Mouse (Mus musculus): ENCODE data around the gene Nsd1.

Nsd1 gene

GRCm38 (mm10) chr13:55209649-55210192, at the start of gene Nsd1:
TSS of gene Nsd1 (plus strand) at chr13:55209782.
- no peak for TF ChIP-seq GATA4 (IDR thresholded peaks at IDR 0.05; ENCODE audit: insufficient replicate concordance, low read length)

DNA sequence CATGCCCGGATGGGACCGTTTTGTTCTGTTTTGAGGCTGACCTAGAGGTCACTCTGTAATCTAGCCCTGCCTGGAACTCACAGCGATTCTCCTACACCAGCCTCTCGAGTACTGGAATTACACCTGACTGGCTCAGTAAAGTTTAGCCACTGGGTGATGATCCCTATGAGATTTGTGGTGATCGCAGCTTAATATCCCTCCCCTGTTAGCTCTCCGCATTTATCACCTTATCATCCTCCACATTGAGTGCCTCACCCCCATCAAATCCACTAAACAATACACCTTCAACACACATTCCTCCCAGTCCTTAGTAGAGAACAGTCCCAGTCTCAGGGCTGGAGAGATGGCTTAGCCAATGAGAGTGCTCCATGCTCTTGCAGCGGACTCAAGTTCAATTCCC, 47.2 kb upstream of the Nsd1 start:
- no peak for TF ChIP-seq GATA4 (IDR thresholded peaks at IDR 0.05; ENCODE audit: insufficient replicate concordance, low read length)

- TF ChIP-seq GATA4 (IDR thresholded peaks at IDR 0.05; ENCODE audit: insufficient replicate concordance, low read length), result no peak
Measured at GRCm38 (mm10) chr13:55163553-55163952, 46.0 kb upstream of the Nsd1 start.

GRCm38 (mm10) chr13:55165831-55166339, 43.7 kb upstream of the Nsd1 start:
- no peak for TF ChIP-seq GATA4 (IDR thresholded peaks at IDR 0.05; ENCODE audit: insufficient replicate concordance, low read length)

GRCm38 (mm10) chr13:55166806-55167725, 42.5 kb upstream of the Nsd1 start:
- TF ChIP-seq GATA4 (IDR thresholded peaks at IDR 0.05; ENCODE audit: insufficient replicate concordance, low read length), result no peak

DNA sequence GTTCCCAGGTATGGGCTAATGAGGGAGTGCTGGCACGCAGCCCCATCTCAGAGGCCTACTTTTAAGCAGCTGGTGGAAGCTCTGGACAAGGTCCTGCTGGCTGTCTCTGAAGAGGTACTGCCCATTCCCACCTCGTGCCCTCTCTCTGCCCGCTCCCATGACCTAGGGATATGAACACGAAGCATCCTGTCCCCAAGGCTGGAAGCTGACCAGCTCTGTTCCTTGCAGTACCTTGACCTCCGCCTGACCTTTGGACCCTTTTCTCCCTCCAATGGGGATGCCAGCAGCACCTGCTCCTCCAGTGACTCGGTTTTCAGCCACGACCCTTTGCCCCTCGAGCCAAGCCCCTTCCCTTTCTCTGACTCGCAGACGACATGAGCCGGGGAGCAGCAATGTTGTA, 41.8 kb upstream of the Nsd1 start:
- no peak for TF ChIP-seq GATA4 (IDR thresholded peaks at IDR 0.05; ENCODE audit: insufficient replicate concordance, low read length)

GRCm38 (mm10) chr13:55168255-55168654, 41.3 kb upstream of the Nsd1 start:
- TF ChIP-seq GATA4 (IDR thresholded peaks at IDR 0.05; ENCODE audit: insufficient replicate concordance, low read length), result no peak

GRCm38 (mm10) chr13:55168958-55169369, 40.6 kb upstream of the Nsd1 start:
- no peak for TF ChIP-seq GATA4 (IDR thresholded peaks at IDR 0.05; ENCODE audit: insufficient replicate concordance, low read length)

DNA sequence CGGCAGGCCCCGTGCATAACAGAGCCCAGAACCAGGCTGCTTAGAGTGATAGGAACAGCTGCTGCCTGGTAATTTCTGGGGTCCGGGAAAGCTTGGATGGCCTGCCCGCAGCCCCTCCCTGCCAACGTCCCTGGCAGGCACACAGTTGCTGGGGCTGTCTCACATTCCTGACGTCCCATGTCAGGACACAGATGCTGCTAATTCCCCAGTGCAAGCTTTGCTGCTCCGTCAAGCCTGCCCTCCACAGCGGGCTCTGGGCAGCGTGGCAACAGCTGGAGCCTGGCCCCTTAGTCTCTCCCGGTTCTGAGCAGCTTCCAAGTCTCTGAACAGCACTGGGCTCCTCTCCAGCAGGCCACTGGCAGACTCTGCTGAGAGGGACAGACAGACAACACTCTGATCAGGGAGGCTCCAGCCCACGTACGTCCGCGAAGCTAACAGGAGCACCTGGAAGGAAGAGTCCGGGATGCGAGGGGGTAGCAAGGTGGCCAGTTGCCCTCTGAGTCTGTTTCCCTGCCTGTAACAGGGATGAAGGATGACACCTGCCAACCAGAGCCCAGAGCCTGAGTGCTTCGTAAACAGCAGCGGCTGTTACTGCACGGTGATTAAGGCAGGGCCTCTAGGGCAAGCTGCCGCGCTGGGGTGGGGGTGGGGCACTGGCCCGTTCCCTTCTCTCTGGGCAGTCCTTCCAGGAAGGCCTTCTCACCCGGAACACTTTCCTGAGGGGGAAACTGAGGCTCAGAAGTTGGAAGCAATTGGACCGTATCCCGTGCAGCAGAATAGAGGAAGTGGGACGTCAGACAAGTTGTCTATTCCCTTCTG, 37.9 kb upstream of the Nsd1 start:
- TF ChIP-seq GATA4 (IDR thresholded peaks at IDR 0.05; ENCODE audit: insufficient replicate concordance, low read length), result no peak

DNA sequence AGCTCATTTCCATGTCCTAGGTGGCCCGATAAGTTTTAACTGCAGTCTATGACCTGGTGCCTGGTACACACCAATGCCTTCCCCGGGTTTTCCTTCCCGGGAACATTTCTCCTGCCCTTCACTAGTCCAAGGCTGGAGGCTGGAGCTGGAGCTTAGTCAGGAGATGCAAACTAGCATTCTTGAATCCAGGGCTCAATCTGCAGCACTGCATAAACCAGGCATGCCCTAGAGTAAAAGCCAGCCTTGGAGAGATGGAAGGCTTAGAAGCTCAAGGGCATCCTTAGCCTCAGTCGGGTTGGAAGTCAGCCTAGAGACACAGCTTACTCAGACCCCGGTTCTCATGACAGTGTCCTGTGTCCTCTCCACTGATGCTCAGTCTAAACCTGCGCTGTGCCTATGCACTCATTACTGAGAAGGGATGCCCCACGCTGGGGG, 37.2 kb upstream of the Nsd1 start:
- TF ChIP-seq GATA4 (IDR thresholded peaks at IDR 0.05; ENCODE audit: insufficient replicate concordance, low read length), result no peak

DNA sequence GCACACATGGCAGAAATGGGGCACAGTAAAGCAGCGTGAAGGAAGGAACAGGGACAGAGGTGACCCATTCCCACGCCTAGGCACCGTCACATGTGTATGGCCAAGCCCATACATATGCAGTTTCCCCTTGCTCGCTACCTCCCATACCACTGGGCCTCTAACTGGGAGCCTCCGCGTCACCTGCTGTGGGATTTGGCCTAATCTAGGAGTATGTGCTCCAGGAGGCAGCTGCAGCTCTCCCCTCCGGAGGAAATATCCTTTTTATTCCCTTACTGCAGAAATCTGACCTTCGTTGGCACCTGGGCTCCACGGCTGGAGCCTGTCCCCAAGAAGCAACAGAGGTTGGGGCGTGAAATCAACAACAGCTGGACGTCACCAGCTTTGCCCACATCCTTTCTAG, 35.2 kb upstream of the Nsd1 start:
- TF ChIP-seq GATA4 (IDR thresholded peaks at IDR 0.05; ENCODE audit: insufficient replicate concordance, low read length), result no peak

- TF ChIP-seq GATA4 (IDR thresholded peaks at IDR 0.05; ENCODE audit: insufficient replicate concordance, low read length), result no peak
Measured at GRCm38 (mm10) chr13:55176265-55176664, 33.3 kb upstream of the Nsd1 start.

DNA sequence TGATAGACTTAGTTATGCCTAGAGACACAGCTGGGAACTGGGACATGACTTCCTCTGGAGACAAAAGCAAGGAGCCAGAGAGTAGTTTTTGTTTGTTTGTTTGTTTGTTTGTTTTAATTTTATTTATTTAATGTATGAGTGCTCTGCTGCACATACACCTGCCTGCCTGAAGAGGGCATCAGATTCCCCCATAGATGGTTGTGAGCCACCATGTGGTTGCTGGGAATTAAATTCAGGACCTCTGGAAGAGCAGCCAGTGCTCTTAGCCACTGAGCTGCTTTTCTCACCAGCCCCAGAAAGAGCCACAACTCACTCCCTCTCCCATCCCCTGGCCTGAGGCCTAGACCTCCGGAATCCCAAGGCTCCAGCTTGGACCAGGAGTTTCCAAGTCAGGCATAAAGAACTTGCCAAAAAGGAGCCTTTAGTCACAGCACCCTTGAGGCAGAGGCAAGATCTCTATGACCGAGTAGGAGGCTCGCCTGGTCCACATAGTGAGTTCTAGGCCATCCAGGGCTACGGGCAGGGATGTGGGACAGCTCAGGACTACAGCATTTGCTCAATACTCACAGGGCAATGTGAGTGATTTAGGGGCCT, 31.6 kb upstream of the Nsd1 start:
- no peak for TF ChIP-seq GATA4 (IDR thresholded peaks at IDR 0.05; ENCODE audit: insufficient replicate concordance, low read length)

DNA sequence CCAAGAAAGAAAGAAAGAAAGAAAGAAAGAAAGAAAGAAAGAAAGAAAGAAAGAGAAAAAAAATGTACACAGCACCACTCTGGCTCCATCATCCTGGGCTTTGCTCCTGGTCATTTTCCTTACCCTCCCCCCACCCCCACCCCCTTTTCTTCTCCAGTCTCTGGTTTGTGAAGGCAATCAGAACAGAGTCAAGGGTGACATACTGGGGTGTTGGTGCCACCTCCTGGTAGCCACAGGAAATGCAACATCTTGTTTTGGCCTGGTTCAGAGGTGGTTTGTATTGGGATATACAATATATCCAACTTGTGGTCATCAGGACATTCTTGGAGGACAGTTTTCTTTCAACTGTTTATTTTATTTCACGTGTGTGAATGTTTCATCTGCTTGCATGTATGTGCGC, 31.0 kb upstream of the Nsd1 start:
- TF ChIP-seq GATA4 (IDR thresholded peaks at IDR 0.05; ENCODE audit: insufficient replicate concordance, low read length), result no peak

- TF ChIP-seq GATA4 (IDR thresholded peaks at IDR 0.05; ENCODE audit: insufficient replicate concordance, low read length), result no peak
Measured at GRCm38 (mm10) chr13:55179591-55179990, 30.0 kb upstream of the Nsd1 start.

Data from liver, adult (tissue).